Mouse (Mus musculus) thymus, postnatal 25 days (tissue): ENCODE measurements around the gene Mob1b.

Source experiments
- DNase-seq: peaks from one replicate; pipeline ENCODE4 v3.0.0; 2022

Mob1b gene

DNA sequence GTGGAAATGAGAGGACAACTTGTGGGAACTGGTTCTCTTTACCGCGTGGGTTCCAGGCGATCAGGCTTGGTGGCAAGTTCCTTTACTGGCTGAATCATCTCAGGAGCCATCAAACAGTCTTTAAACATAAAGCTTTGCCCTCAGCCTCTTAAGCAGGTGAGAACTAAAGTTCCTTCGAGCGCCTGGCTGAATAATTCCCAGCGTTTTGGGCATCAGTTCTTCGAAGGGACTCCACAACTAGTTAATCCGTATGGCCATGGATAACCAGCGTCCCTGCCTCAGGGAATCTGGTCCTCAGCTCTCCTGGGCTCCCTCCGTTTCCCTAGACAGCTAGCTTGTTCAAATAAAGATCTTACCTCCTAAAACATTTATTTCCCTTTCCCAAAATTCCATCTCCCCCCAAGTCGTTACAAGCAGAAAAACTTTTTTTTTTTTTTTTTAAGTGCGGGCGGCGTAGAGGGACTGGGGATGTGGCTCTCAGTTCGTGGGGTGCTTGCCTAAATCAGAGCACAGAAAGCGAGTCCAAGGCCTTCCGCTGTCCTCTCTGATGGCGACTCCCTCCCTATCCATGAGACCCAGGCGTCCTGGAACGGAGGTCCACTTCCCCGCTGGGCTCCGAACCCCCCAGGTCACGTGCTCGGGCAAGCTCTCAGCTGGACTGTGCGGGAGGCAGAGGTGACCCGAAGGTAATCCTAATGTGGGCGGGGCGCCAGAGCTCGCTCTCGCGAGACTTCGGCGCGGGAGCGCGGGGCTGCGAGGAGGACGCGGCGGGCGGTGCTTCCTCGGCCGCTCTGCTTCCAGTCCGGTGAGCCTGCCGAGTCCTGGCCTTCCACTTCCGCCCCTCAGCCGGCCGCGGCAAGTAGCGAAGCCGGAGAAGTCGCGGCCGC is at the start of gene Mob1b:
Mob1b (plus strand) TSS at position 740 of the 887 bp plus-strand sequence.
- DNase-seq: peak; percentile 93

DNA sequence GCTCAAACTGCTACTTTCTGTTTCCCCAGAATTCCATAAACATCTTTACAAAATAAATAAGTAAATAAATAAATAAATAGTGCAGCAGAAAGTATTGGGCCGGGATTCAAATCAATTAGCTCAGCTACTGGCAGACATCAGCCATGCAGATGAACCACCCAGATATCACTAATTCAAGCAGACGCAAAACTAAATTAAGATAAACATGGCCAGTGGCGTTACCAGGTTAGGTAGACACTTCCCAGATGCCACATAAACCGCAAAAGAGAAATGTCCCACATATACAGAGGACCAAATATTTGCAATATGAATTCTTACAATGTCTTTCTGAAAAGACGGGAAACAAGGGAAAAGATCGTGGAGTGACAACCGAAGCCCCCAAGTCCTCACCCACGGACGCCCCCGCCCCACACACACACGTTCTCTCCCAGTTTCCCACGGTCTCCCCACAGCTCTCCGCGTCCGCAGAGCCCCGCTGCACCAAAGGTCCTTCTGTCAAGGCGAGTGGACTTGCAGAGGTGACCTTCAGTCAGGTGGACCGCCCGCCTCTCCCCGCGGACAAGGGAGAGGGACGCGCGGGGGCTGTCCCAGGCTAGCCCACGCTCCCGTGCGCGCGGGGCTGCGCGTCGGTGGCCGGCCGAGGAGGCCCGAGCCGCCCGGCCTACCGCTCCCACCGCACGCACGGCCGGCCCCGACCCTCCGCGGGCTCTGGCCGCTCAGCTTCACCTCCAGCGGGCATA is 45.8 kb upstream of the Mob1b start:
- DNase-seq: no peak

DNA sequence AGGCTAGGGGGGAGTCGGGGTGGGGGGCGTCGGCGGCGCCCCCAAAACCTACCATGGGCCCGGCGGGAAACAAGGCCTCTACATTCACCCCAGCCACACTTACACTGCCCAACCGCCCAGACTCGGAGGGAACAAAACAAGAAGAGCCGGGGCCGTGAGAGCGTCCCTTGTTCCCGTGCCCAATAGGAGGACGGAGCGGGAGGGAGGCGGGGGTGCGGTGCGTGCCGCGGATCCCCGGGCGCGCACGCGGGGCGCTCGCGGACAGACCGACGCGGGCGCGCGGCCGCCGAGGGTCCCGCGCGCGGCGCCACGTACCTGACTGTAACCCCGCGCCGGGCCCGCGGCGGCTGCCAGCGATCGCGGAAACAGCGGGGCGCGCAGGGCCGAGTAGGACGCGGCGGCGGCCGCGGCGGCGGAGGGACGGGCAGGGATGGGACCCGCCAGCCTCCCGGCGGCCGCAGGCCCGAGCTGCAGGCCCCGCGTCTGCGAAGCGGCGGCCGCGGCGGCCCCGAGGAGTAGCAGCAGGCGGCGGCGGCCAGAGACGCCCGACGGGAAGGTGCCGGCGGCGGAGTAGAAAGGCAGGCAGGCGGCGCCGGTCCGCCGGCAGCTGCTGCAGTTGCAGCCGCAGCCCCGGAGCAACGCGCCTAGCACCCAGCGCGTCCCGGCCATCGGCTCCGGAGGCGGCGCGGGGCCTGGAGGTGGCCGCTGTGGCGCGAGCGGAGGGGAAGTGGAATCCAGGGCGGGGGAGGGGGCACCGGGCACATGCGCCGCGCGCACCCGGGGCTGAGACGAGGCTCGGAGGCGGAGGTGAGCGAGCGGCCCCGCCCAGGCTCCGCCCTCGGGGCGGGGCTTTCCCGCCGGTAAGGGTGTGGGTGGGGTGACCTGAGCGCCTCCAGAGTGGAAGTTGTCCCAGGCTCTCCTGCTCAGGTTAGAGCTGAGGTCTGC is 44.9 kb upstream of the Mob1b start, which contains the start of gene Grsf1:
Grsf1 (minus strand) TSS at position 729 of the 945 bp plus-strand sequence.
- DNase-seq: peak; percentile 93

DNA sequence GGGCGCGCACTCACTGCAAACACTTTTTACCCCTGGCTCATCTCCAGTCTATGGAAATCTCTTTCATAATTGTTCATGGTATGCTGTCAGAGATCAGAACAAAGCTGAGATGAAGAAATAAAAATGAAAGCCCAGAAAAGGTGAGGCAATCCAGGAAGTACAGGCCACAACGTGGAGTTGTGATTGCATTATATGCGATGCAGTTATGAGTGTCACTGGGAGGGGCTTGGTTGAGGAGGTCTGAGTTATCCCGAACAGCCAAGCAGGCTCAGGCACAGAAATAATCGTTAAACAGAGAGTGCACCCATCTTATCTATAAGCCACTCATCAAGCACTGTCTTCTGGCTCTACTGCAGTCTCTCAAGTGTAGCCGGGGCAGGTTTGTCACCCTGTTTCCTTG is 41.7 kb upstream of the Mob1b start:
- DNase-seq: no peak

DNA sequence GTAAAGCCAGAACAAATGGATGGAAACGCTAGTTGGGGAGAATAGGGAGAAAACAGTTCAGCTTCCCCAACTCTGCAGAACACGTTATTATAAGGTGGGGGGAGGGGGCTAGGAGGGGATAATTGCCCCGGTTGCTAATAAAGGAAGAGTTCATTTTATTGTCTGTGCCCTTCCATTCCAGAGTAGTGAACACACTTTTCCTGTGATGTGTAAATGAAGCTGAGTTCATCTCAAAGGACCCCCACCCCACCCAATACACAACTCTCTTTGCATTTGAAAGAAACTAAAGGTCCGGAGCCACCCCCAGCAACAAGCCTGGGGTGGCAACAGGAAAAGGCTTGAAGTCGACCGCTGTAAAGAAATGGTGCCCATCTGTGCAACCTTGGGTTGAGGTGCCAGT is 41.3 kb upstream of the Mob1b start:
- no peak for DNase-seq

DNA sequence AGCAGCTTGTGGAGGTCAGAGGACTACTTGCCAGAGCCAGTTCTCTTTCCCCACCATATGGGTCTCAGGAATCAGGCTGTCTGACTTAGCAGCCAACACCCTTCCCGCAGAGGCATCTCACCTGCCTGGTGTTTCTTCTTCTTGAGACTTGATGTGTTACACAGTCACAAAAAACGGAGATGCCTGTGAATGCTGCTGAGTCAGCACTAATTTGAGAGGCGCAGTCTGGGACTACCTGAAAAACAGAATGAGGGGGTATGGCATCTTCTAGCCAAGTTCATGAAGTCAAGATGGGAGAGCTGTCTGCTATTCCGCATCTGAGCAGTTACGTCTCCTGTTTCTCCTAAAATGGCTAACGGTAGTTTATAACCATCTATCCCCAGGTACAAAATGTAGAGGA is 40.1 kb upstream of the Mob1b start:
- DNase-seq: no peak

DNA sequence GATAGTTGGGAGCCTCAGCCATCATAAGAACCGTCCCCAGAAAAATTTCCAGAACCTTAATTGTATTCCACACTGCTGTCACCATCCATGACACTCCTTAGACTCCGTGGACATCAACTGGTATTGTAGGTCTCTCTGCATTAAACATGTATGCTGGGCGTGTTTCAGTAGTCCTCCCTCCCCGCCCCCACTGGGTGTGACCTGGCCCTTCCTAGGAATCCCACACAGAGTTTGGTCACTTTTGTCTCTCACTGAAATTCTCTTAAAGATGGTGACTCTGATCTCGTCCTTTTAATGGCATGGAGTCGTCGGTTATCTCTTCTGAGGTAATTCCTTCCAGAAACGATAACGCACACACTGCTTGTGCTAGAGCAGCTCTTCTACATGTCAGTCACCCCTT is 36.9 kb upstream of the Mob1b start:
- DNase-seq: no peak

DNA sequence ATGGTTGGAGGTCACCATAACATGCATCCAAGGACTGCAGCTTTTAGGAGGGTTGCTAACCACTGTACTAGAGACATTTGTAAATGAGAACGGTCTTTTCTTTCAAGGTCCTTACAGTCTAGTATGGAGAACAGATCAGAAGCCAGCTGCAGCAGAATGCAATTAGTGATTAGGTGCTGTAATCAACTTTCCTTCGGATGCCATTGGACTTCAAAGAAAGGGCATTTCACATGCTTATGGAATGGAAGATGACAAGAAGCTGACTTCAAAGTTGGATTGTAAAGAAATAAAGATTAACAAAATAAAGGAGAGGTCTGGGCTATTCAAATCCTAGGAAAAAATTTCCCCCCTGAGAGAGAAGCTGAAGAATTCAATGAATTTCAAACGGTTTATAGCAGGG is 36.4 kb upstream of the Mob1b start:
- DNase-seq: no peak

DNA sequence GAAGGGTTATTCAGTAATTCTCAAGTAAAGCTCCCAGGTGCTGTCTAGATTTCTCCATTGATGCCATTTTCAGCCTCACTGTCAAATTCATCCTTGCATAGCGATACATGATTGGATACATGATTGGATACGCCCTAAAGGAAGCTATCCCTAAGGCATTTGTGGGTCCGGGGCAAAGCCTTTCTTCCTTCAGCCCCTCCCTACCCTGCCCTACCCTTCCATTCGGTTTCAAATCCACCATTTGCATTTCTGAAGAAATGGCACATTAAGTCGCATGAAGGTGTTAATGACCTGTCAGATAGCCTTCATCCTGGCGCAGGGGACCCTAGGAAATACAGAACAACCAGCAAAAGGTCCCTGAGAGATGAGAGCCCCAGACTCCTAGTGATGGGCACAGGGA is 35.3 kb upstream of the Mob1b start:
- DNase-seq: no peak

DNA sequence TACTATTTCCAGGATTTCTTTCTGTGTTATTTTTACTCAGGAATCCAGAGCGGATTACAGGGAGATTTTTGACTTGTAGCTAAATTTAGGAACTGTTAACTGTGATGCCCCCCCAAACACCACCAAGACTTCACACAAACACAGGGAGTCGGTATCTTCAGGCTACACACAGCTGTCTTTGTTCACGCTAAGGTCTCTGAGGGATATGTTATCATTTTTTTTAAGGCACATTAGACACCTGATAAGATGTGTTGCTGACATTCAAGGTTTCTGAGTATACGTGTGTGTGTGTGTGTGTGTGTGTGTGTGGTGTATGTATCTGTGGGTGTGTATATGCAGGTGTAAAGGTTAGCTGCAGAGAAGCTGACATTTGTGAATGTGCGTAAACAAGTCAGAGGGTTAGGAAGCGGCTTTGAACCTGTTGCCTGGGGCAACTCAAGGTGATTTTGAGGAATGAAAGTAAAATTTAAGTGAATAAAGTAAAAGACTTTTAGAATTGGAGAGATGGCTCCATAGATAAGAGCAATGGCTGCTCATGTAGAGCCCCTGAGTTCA is 34.8 kb upstream of the Mob1b start:
- no peak for DNase-seq

DNA sequence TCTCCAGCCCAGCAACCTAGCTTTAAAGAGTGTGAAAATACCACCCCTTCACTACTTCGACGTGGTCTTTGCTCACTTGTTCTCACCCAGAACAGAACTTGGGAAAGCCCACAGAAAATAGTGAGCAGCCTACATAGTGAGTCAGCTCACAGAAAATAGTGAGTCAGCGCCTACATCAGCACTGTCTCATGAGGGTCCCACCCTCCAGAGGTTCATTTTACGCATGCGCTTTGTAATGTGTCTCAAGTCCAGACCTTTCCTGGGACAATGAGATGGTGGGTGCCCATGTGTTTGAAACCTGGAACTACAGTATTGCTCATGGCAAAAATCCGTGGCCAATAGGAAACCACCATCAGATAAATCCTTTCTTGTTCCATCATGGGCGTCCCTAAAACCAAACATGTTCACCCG is 32.7 kb upstream of the Mob1b start:
- DNase-seq: no peak

DNA sequence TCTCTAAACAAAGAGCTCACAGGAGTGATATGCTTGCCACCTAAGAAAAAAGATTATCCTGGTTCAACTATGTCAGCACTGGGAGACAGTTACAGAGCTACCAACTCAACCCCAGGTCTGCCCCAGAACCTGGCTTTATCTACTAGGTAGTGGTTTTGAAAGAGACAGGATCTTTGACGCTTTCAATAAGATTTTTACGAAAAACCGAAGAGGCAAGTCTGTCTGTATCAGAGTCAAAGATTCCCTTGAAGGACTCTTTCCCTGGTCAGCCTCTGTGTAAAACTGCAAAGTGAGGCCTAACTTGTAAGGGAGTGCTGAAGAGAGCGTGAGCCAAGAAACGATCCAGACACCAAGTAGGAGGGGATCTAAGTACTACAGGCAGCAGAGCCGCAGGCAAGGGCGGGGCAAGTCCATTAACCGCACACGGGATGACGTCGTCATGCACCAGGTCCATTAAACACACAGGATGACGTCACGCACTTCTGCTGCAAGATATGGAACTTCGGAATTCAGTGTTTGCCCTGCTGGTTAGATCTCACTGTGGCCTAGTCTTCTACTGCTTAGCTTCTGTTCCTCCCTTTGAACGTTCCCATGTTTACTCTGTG is 32.0 kb upstream of the Mob1b start:
- DNase-seq: no peak

DNA sequence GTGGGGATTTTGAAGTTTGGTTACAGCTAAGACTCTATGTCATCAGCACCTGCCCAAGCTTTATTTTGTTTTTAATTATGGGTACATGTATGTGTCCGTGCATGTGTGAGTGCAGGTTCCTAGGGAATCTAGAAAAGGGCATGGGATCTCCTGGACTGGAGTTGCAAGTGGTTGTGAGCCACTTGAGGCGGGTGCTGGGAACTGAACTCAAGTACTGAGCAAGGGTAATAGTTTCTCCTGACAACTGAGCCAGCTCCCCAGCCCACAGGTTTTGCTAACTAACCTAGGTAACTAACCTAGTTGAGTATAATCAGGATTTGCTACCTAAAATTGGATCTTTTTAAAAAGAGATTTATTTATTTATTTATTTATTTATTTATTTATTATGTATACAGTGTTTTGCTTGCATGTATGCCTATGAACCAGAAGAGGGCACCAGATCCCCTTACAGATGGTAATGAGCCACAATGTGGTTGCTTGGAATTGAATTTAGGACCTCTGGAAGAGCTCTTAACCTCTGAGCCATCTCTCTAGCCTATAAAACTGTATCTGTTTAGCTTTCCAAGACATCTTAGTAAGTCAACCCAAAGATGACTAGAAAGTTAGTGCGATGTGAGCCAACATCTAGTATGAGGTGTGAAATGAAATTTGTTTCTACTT is 31.2 kb upstream of the Mob1b start:
- DNase-seq: no peak

DNA sequence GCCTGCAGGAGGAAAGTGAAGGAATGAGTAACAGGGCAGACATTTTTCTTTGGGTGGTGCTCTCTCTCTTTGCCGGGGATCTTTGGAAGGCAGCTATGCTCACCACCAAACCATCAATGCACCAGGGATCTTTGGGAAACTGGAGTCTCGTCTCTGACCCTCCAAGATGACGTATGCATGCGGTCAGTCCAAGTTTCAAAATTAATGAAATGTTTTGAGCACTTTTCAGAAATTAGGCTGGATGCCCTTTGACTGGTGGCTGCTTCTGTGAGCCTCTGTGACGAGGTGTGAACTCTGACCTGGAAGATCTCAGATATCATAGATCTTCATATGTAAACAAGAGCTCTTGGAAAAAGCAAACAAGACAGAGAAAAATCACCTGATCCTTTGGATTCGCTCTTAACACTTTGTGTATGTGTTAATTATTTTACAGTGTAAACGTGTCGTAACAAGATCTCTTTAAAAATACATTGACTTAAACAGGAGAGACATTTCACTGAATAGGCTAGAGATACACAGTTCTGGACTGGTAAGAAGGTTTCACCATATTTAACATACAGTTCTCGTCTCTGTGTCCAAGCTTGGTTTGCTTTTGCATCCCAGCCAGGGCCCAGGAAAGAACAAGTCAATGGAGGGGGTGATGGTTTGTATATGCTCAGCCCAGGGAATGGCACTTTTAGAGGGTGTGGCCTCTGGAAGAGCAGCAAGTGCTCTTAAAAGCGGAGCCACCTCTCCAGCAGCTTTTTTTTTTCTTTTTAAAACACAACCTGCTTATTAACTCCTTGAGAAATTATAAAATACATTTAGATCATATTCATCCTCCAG is 29.8 kb upstream of the Mob1b start:
- no peak for DNase-seq

DNA sequence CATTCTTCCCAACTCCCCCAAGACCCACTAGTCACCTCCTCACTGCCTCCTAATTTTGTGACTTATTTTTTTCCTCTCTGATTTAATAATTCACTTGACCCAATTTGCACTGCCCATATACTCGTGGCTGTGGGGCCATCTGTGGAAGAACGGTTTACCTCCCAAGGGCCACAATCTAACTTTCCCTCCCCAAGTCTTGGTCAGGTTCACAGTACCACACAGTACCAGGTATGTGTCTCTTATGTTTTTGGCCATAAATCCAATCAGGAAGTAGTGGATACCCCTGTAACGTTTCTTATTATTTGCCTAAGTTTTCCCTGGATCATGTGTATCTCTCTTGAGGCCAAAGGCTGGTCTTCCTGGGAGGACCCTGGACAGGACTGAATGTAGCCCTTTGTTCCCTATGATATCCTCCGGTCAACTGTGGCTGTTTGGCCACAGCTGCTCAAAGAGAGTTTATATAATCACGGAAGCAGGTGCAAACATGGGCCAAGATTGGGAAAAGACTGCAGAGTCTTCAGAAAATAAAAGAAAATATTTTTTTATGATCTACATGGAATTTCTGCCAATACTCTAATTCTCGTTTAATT is 29.1 kb upstream of the Mob1b start:
- DNase-seq: no peak

DNA sequence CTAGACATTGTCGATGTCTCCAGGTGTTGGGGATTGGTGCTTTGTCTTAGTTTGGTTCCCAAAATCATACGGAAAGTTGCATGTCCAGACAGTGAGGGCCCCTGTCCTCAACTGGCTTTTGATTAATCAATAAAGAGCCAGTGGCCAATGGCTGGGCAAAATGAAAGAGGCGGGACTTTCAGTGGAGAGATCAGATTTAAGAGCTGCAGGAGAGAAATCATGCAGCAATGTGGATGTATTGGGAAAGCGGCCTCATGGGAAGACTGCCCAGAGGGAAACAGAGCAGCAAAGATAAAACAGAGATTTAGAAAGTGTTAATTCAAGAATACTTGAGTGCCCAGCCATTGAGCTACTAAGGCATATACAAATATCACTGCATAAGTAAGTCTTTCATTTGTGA is 28.1 kb upstream of the Mob1b start:
- DNase-seq: no peak

DNA sequence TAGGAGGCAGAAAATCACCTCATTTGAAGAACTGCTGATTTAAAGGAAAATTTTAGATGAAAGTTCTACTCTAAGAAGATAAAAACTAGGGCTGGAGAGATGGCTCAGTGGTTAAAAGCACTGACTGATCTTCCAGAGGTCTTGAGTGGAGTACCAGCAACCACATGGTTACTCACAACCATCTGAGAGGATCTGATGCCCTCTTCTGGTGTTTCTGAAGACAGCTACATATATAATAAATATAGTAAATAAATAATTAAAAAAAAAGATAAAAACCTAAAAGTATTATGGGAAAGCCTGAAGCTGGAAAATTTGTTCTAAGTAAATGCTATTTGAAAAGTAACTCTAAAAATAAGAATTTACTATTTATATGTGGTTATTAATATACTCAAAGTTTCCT is 27.6 kb upstream of the Mob1b start:
- no peak for DNase-seq

DNA sequence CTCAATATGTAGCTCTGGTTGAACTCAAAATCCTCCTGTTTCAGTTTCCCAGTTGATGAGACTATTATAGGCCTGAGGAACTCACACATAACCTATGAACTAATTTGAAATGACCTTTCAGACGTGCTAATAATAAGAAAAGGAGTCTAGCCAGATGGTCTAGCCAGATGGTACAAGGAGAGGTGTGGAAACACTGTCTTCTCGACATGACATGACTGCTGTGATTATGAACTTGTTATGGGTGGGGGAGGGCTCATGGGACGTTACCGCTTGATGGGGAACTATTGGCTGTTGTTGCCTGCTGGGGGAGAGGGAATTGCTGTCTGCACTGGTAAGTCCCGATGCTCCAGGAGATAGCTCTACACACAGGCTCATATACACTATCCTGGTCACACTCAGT is 23.4 kb upstream of the Mob1b start:
- DNase-seq: no peak

DNA sequence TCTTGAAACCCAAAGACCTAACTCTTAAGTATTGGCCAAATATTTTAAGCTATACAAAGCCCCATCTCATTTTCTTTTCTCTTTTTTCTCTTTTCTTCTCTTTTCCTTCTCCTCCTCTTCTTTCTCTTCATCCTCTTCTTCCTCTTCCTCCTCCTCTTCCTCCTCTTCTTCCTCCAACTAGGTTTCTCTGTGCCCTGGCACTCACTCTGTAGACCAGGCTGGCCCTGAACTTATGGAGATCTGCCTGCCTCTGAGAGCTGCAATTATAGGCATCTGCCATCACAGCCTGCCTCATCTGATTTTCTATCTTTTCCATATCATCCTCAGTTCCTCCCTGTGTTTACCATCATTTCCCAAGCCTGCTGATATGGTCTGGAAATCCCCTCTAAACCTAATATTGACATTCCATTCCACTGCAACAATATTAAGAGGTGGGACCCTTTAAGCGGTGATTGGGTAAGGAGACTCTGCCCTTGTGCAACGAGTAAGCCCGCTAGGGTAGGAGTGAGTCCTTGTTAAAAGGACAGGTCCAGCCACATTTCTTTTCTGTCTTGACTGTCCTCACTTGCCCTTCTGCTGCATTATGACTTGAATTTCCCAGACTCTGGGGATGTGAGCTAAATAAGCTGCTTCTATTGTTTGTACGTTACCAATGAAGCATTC is 21.3 kb upstream of the Mob1b start:
- no peak for DNase-seq

DNA sequence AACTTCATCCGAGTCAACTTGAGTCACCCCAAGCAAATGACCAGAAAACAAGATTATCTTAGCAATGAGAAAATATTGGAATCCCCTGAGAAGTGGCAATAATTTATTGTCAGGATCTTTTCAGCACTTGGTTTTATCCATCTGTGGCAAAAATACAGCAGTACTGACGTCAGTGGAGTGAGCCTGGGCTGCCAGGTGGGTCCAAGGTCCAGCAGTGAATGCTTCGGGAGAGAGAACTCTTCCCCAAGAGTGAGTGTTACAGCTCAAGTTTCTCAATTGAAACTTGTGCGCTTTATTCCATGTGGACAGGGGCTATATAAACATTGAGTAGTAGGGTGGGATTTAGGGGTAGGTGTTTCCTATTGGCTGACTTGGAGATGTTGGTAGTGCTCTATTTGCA is 18.6 kb upstream of the Mob1b start:
- DNase-seq: no peak
